ENCODE assay signal across 9 mouse cellular contexts in the genomic region with DNA sequence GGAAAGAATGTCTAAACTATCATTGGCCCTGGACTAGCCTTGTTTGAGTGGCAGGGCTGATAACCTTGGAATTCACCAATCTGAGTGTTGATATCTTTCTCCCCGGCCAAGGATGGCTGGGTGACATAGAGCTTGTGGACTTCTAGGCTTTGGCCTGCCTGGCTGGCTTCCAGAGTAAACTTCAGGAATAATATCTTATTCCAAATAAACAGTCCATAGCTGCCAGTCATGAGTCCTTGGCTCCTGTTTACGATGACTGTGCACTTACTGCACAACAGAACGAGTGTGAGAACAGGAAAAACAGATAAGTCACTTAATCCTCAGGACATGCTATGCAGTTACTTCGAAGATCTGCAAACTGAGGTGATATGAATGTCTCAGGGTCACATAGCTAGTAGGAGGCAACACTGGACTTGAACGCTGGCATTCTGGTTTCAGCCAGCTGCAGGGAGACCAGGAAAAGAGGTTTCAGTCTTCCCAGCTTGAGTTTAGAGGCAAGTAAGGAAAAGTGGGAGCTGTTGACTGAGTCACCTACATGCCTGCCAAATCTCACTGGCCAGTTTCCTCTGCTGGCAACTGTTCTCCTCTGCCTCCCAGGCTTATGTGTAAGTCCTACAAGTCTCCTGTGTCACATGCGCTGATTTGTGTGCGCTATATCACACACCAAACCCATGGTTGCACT.
A peak's percentile ranks its signal among the peaks of the same experiment; 100 is the strongest.
DNase-seq lines count a peak whose midpoint lies in the region; ATAC-seq and TF ChIP-seq lines count a peak whose summit lies in the region.
"Had no signal": no experiment of that assay in that cellular context is flagged by ENCODE, and none has a peak within 500 bp of the region (broad histone marks: within the 10 kb centered on the region; RNA-seq: fewer than 3 reads in every experiment).

No protein-coding gene starts in this region.

- no peaks in the 10 kb centered on the region for H3K27me3 ChIP-seq in liver, adult 2 months (ENCODE audit: control insufficient read depth, insufficient read depth, low read length)
- H3K27me3 ChIP-seq: midbrain, embryonic 12.5 days had no signal

- H3K27ac ChIP-seq in liver, adult 2 months (replicated peaks; ENCODE audit: insufficient read depth, low read depth, low read length), result peak overlapping the region; percentile 10
- peak overlapping the region; percentile 41 for H3K27ac ChIP-seq in gastrocnemius, adult 2 months
- H3K27ac ChIP-seq: midbrain, embryonic 12.5 days had no signal

- intact Hi-C loops in gastrocnemius, adult 2 months (cut with DNase I), result no loop called here

- H3K9ac ChIP-seq in liver, adult 2 months (ENCODE audit: low read depth, low read length), result no peak overlapping the region
- H3K9ac ChIP-seq: midbrain, embryonic 12.5 days had no signal

- TF ChIP-seq CTCF in liver, adult 2 months (IDR thresholded peaks at IDR 0.05; ENCODE audit: low read depth, low read length), result no peak
- no peak for TF ChIP-seq CTCF in gastrocnemius, adult 2 months (IDR thresholded peaks at IDR 0.05)

- no peak for TF ChIP-seq POLR2A in liver, adult 2 months (IDR thresholded peaks at IDR 0.05; ENCODE audit: extremely low read depth, insufficient read depth, low read length)

- no peaks in the 10 kb centered on the region for H3K36me3 ChIP-seq in liver, adult 2 months (ENCODE audit: control insufficient read depth, insufficient read depth, low read length)
- H3K36me3 ChIP-seq: midbrain, embryonic 12.5 days had no signal

- DNase-seq in liver, adult 2 months (ENCODE audit: extremely low read depth, low read depth, low spot score), result peak; percentile 94
- no peak for DNase-seq in liver
- DNase-seq in gastrocnemius, adult 2 months, result peak; percentile 78
- DNase-seq in kidney, postnatal 14 days, result peak; percentile 66
- peak; percentile 36 to 59 for DNase-seq in lung, postnatal 4 days
- no peak for DNase-seq in cerebellum, adult 18-20 months
- DNase-seq in spleen, postnatal 10 days (ENCODE audit: low spot score in 2 of 2), result no peak

- H3K79me2 ChIP-seq in liver, adult 2 months (ENCODE audit: control insufficient read depth, insufficient read depth, low read length), result no peaks in the 10 kb centered on the region

- H3K4me3 ChIP-seq in liver, adult 2 months (ENCODE audit: insufficient read depth, low read depth, low read length), result no peak overlapping the region
- peak overlapping the region; percentile 6; the same call in 1 of the 2 replicates for H3K4me3 ChIP-seq in gastrocnemius, adult 2 months
- H3K4me3 ChIP-seq: midbrain, embryonic 12.5 days had no signal

- ATAC-seq in megakaryocyte, adult 5-6 weeks (ENCODE audit: poor library complexity, severe bottlenecking), result no peak

- WGBS in liver, adult 2 months, result 9% methylated on average over 7 of the region's 7 CpGs

- H3K4me1 ChIP-seq in liver, adult 2 months (ENCODE audit: control insufficient read depth, insufficient read depth, low read length), result peaks cover 11% of the 10 kb centered on the region
- H3K4me1 ChIP-seq: midbrain, embryonic 12.5 days had no signal

Comparison
In these comparisons a context has a peak if more than half of its experiments do, and no peak if none do; other contexts are left out.
1. DNase-seq: peak in liver, adult 2 months (single experiment), gastrocnemius, adult 2 months (single experiment), kidney, postnatal 14 days (single experiment) and lung, postnatal 4 days (2 of 2); none in liver (single experiment), cerebellum, adult 18-20 months (0 of 2) and spleen, postnatal 10 days (0 of 2).